Mouse (Mus musculus) kidney, adult 2 months (tissue): Measurements from ENCODE around the gene Arhgef6.

Experiments used
- CTCF ChIP-seq: fragments of 200-500 bp; conservative IDR thresholded peaks from 2 replicates; pipeline ENCODE4 v1.5.1; 2011; ENCODE audit warnings: low read depth, mild to moderate bottlenecking, control low read depth, low read length, moderate library complexity, mixed read lengths; ENCODE audit not compliant: insufficient read depth, insufficient read length
- POLR2A ChIP-seq: fragments of 200-500 bp; IDR thresholded peaks from one replicate; pipeline ENCODE4 v1.6.1; 2011; ENCODE audit warnings: low read depth, low read length, control low read depth

DNA sequence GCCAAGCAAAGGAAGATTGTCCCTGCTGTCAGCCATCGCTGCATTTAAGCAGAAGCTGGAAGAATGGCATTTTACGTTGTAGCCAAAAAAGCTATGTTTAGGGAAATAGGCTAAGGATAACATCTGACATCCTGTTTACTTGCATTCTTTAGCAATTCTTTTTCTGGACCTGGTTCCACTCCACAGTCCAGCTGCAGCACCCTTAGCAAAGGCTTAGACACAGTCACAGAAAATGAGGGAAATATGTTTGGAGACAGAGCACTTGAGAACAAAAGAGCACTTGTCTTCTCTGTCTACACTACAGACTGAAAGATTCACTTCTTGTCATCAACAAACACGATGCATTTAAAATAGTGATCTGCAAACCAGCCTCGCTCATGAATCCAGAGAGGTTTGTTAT, 691 bp upstream of the Arhgef6 start:
- TF ChIP-seq POLR2A (no peak), CTCF (no peak)
